Mouse (Mus musculus): Measurements from ENCODE around the gene Brpf3. TPM values are rescaled to one million over a fixed set of nuclear protein-coding genes. Genes with fewer than 3 reads are reported as not detected.

Brpf3 gene
- polyA plus RNA-seq, 2 experiments, result 48.6 to 98.3 TPM

DNA sequence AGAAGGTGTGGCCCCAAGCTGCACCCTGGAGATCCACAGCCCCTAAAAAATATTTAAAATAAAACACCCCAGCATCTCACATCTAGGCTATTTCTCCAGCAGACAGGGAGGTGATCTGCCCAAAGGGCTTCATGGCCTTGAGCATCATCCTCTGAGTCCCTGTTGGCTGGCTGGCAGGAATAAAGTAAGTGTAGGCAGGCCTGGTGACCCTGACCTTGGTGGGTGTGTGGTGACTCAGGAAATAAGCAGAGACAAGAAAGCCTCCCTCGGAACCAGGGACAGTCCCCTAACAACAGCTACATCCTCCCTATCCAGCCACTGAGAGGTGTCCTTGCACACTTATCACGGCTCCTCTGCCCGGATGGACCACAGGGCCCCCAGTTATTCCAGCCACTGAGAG, 20.1 kb upstream of the Brpf3 start:
- Histone ChIP-seq H3K9me3 (ENCODE audit: control insufficient read depth, low read length) (no peaks in the 10 kb centered on the region), H3K9ac (replicated peaks) (no peak overlapping the region), H3K4me1 (replicated peaks; ENCODE audit: control insufficient read depth in 2 of 2, insufficient read depth in 2 of 2, low read length in 1 of 2) (no peaks in the 10 kb centered on the region), H3K27me3 (ENCODE audit: control insufficient read depth, insufficient read depth, low read length) (no peaks in the 10 kb centered on the region), H3K4me2 (ENCODE audit: low read depth) (no peak overlapping the region), H3K27ac (no peak overlapping the region), H3K4me3 (ENCODE audit: insufficient read depth in 1 of 2, low read depth in 2 of 2, low read length in 2 of 2) (no peak overlapping the region), H3K36me3 (replicated peaks; ENCODE audit: control insufficient read depth, insufficient read depth, low read depth) (no peaks in the 10 kb centered on the region)
- ATAC-seq (ENCODE audit: insufficient read depth) (no peak), DNase-seq (ENCODE audit: low read depth in 3 of 3, low spot score in 3 of 3) (no peak)
- WGBS (ENCODE audit: insufficient replicate concordance), result 55% methylated on average over 3 of the region's 3 CpGs
- TF ChIP-seq EP300 (IDR thresholded peaks at IDR 0.05; ENCODE audit: low read depth) (no peak), CTCF (IDR thresholded peaks at IDR 0.05; ENCODE audit: low read depth) (no peak)

DNA sequence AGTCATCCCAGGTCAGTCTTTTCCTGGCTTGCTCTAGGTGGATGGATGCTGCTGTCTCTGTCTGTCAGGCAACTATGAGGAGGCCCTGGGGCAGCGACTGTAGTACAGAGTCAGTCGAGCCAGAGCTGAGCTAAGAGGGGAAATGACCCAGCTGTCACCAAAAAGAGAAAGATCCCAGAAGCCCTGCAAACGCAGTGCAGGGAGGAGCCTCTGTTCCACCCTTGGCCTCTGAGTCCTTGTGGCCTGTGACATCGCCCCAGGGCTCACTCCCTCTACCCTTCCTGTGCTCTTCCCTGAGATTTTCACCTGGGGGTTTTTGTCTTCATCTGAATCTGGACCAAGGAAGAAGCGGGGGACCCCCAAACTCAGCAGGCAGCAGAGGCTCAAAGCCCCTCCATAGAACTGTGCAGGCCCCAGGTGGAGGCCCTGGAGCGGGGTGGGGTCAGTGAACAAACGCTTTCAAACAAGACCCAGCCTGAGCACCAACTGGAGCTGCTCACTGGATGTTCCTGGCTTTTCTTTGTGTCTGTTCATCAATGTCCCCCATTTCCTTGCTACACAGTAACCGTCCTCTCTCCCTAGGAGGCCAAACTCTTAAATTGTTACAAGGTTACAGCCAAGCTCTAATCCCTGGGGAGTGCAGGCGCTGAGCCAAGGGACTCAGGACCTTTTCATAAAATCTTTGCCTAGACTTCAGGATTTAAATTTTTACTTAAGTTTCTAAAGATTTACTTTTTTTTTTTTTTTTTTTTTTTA, 19.4 kb upstream of the Brpf3 start:
- ATAC-seq (ENCODE audit: insufficient read depth) (no peak), DNase-seq (ENCODE audit: low read depth in 3 of 3, low spot score in 3 of 3) (no peak)
- Histone ChIP-seq H3K4me1 (replicated peaks; ENCODE audit: control insufficient read depth in 2 of 2, insufficient read depth in 2 of 2, low read length in 1 of 2) (no peaks in the 10 kb centered on the region), H3K9me3 (ENCODE audit: control insufficient read depth, low read length) (no peaks in the 10 kb centered on the region), H3K4me3 (ENCODE audit: insufficient read depth in 1 of 2, low read depth in 2 of 2, low read length in 2 of 2) (no peak overlapping the region), H3K36me3 (replicated peaks; ENCODE audit: control insufficient read depth, insufficient read depth, low read depth) (no peaks in the 10 kb centered on the region), H3K9ac (replicated peaks) (no peak overlapping the region), H3K27me3 (ENCODE audit: control insufficient read depth, insufficient read depth, low read length) (no peaks in the 10 kb centered on the region), H3K4me2 (ENCODE audit: low read depth) (no peak overlapping the region), H3K27ac (no peak overlapping the region)
- TF ChIP-seq CTCF (IDR thresholded peaks at IDR 0.05; ENCODE audit: low read depth) (no peak), EP300 (IDR thresholded peaks at IDR 0.05; ENCODE audit: low read depth) (no peak)
- 52% methylated on average over 9 of the region's 9 CpGs for WGBS (ENCODE audit: insufficient replicate concordance)

DNA sequence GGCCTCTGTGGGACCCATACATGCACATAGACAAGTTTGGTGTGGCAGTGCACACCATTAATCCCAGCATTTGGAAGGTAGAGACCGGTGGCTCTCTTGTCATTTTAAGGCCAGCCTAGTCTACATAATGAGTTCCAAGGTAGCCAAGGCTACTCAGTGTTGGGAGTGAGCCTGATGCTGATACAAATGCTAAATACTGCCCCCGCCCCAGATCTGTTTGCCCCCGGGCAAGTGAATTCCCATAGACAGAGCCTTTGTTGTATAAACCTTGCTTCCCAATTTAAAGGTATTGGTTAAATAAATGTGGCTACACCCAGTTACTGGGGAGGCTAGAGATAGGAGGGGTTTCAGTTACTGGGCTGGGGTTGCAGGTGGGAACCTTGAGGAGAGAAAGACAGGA, 15.9 kb upstream of the Brpf3 start:
- Histone ChIP-seq H3K4me1 (replicated peaks; ENCODE audit: control insufficient read depth in 2 of 2, insufficient read depth in 2 of 2, low read length in 1 of 2) (no peaks in the 10 kb centered on the region), H3K36me3 (replicated peaks; ENCODE audit: control insufficient read depth, insufficient read depth, low read depth) (no peaks in the 10 kb centered on the region), H3K27ac (no peak overlapping the region), H3K9ac (replicated peaks) (no peak overlapping the region), H3K27me3 (ENCODE audit: control insufficient read depth, insufficient read depth, low read length) (no peaks in the 10 kb centered on the region), H3K4me2 (ENCODE audit: low read depth) (no peak overlapping the region), H3K4me3 (ENCODE audit: insufficient read depth in 1 of 2, low read depth in 2 of 2, low read length in 2 of 2) (no peak overlapping the region), H3K9me3 (ENCODE audit: control insufficient read depth, low read length) (no peaks in the 10 kb centered on the region)
- DNase-seq (ENCODE audit: low read depth in 3 of 3, low spot score in 3 of 3) (no peak), ATAC-seq (ENCODE audit: insufficient read depth) (no peak)
- 69% methylated on average over 3 of the region's 3 CpGs for WGBS (ENCODE audit: insufficient replicate concordance)
- TF ChIP-seq CTCF (IDR thresholded peaks at IDR 0.05; ENCODE audit: low read depth), result no peak
- TF ChIP-seq EP300 (IDR thresholded peaks at IDR 0.05; ENCODE audit: low read depth), result no peak

DNA sequence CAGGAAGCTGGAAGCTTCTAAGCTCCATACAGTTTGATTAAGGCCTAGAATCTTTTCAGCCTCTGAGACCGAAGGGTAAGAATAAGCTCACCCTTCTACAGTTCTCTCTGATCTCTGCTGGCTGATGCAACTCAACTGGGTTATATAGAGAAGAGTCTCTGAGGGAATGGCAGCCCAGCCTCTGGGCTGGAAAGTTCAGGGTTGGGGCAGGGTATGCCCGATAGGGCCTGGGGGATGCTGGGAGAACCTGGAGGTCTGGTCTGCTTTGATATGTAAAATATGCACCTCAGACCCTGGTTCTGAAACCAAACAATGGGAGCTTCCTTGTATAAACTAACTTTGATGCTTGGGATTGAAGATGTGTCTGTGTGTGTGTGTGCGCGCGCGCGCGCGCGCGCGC, 13.4 kb upstream of the Brpf3 start:
- no peak overlapping the region for H3K9ac ChIP-seq (replicated peaks)
- ATAC-seq (ENCODE audit: insufficient read depth), result no peak
- no peak for DNase-seq (ENCODE audit: low read depth in 3 of 3, low spot score in 3 of 3)
- no peak for TF ChIP-seq EP300 (IDR thresholded peaks at IDR 0.05; ENCODE audit: low read depth)
- TF ChIP-seq CTCF (IDR thresholded peaks at IDR 0.05; ENCODE audit: low read depth), result no peak
- no peaks in the 10 kb centered on the region for H3K36me3 ChIP-seq (replicated peaks; ENCODE audit: control insufficient read depth, insufficient read depth, low read depth)
- WGBS (ENCODE audit: insufficient replicate concordance), result 92% methylated on average over 12 of the region's 12 CpGs
- H3K4me1 ChIP-seq (replicated peaks; ENCODE audit: control insufficient read depth in 2 of 2, insufficient read depth in 2 of 2, low read length in 1 of 2), result no peaks in the 10 kb centered on the region
- H3K27ac ChIP-seq, result no peak overlapping the region
- H3K27me3 ChIP-seq (ENCODE audit: control insufficient read depth, insufficient read depth, low read length), result no peaks in the 10 kb centered on the region
- H3K9me3 ChIP-seq (ENCODE audit: control insufficient read depth, low read length), result no peaks in the 10 kb centered on the region
- H3K4me3 ChIP-seq (ENCODE audit: insufficient read depth in 1 of 2, low read depth in 2 of 2, low read length in 2 of 2), result no peak overlapping the region
- no peak overlapping the region for H3K4me2 ChIP-seq (ENCODE audit: low read depth)

DNA sequence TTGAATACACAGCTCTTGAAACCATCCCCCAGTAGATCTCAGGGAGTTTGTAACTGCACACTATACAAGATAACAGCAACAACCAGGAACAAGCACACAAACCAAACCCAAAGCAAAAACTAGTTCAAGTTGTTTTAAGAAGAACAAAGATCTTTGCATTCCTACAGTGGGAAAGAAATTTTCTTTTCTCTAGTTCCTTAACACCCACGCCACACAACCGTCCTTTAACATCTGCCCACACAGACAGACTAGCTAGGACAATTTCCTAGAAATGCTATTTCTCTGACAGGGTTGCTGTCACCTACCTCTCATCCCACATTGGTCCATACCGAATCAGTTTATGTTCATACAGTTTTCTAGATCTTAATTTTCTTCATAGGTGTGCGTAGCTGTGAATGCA, 3.9 kb upstream of the Brpf3 start:
- Histone ChIP-seq H3K27me3 (ENCODE audit: control insufficient read depth, insufficient read depth, low read length) (no peaks in the 10 kb centered on the region), H3K9ac (replicated peaks) (no peak overlapping the region), H3K36me3 (replicated peaks; ENCODE audit: control insufficient read depth, insufficient read depth, low read depth) (no peaks in the 10 kb centered on the region), H3K4me2 (ENCODE audit: low read depth) (no peak overlapping the region), H3K27ac (no peak overlapping the region), H3K4me3 (ENCODE audit: insufficient read depth in 1 of 2, low read depth in 2 of 2, low read length in 2 of 2) (no peak overlapping the region), H3K4me1 (replicated peaks; ENCODE audit: control insufficient read depth in 2 of 2, insufficient read depth in 2 of 2, low read length in 1 of 2) (peaks cover 7 to 12% of the 10 kb centered on the region in 2 experiments), H3K9me3 (ENCODE audit: control insufficient read depth, low read length) (peaks cover 2% of the 10 kb centered on the region; the same call in 1 of the 2 replicates)
- 72% methylated on average over 4 of the region's 4 CpGs for WGBS (ENCODE audit: insufficient replicate concordance)
- ATAC-seq (ENCODE audit: insufficient read depth) (no peak), DNase-seq (ENCODE audit: low read depth in 3 of 3, low spot score in 3 of 3) (no peak)
- TF ChIP-seq EP300 (IDR thresholded peaks at IDR 0.05; ENCODE audit: low read depth) (no peak), CTCF (IDR thresholded peaks at IDR 0.05; ENCODE audit: low read depth) (no peak)

Measured in liver, embryonic 14.5 days (tissue).